Mouse (Mus musculus): ENCODE results near the gene Fam166b.

- TF ChIP-seq HCFC1 (IDR thresholded peaks at IDR 0.05; ENCODE audit: low read depth, low read length), result no peak
- no peak for TF ChIP-seq TBP (conservative IDR thresholded peaks at IDR 0.05; ENCODE audit: low read depth, low read length)
- TF ChIP-seq E2F4 (IDR thresholded peaks at IDR 0.05; ENCODE audit: insufficient replicate concordance, low read depth, low read length), result no peak
- TF ChIP-seq EP300 (IDR thresholded peaks at IDR 0.05; ENCODE audit: low read length), result no peak
- no peak for TF ChIP-seq CTCF (conservative IDR thresholded peaks at IDR 0.05 in 1 of 2, IDR thresholded peaks at IDR 0.05 in 1 of 2; ENCODE audit: low read depth in 2 of 2, low read length in 2 of 2)
- no peak for TF ChIP-seq CHD1 (IDR thresholded peaks at IDR 0.05; ENCODE audit: low read depth, low read length)
- no peak for TF ChIP-seq MAX (IDR thresholded peaks at IDR 0.05; ENCODE audit: low read length)
- no peak for TF ChIP-seq POLR2A (IDR thresholded peaks at IDR 0.05; ENCODE audit: low read depth, low read length)
- TF ChIP-seq ZNF384 (IDR thresholded peaks at IDR 0.05; ENCODE audit: low read depth, low read length), result no peak
- TF ChIP-seq JUND (conservative IDR thresholded peaks at IDR 0.05; ENCODE audit: low read depth, low read length), result no peak
- TF ChIP-seq POLR2AphosphoS2 (IDR thresholded peaks at IDR 0.05; ENCODE audit: low read depth, low read length), result no peak
- TF ChIP-seq RAD21 (IDR thresholded peaks at IDR 0.05; ENCODE audit: low read depth, low read length), result no peak
- no peak for TF ChIP-seq GABPA (IDR thresholded peaks at IDR 0.05; ENCODE audit: insufficient replicate concordance, low read depth, low read length)
Observed at GRCm38 (mm10) chr4:43466872-43467271, 37.9 kb upstream of the Fam166b start.
